8 mouse cellular contexts compared by ENCODE assay signal in genomic region chr8:112935897-112936719, GRCm38 (mm10).
DNase-seq lines count a peak whose midpoint lies in the region.

No protein-coding gene starts in this region.

- peak; percentile 9 to 88 for DNase-seq in adrenal gland, adult (ENCODE audit: inconsistent age in 2 of 2, low spot score in 1 of 2)
- DNase-seq in adrenal gland, postnatal 4 days (ENCODE audit: low spot score in 2 of 2): no peak
- peak; percentile 3 for DNase-seq in retina, postnatal 1 day
- no peak for DNase-seq in retina, embryonic 14.5 days (ENCODE audit: low spot score)
- DNase-seq in heart, postnatal 36 days: peak; percentile 19 to 25
- peak; percentile 9 for DNase-seq in retina, postnatal 7 days (ENCODE audit: low read depth, low spot score)
- DNase-seq in urinary bladder, postnatal 4 days (ENCODE audit: low spot score in 2 of 2): no peak
- no peak for DNase-seq in right cerebral cortex, postnatal 4 days

- intact Hi-C loops in heart, postnatal 36 days (cut with DNase I): no loop called here

Comparison
In these comparisons a context has a peak if more than half of its experiments do, and no peak if none do; other contexts are left out.
1. DNase-seq: peak in adrenal gland, adult (2 of 2), retina, postnatal 1 day (single experiment), heart, postnatal 36 days (2 of 2) and retina, postnatal 7 days (single experiment); none in adrenal gland, postnatal 4 days (0 of 2), retina, embryonic 14.5 days (single experiment), urinary bladder, postnatal 4 days (0 of 2) and right cerebral cortex, postnatal 4 days (single experiment).